Mouse (Mus musculus) CD4-positive, CD25-positive, alpha-beta regulatory T cell, adult 9 weeks (primary cell): ENCODE measurements around the gene Gm6592. TPM values are rescaled to one million over a fixed set of nuclear protein-coding genes. Genes with fewer than 3 reads are reported as not detected.

Experiments
- polyA plus RNA-seq: library from polyadenylated mRNA; unstranded; fragments of 100-300 nt; shearing (Covaris generic); gene quantifications from one replicate; pipeline ENCODE4 v1.2.1, GENCODE M21; 2017

Gene Gm6592
- polyA plus RNA-seq = not detected

GRCm38 (mm10) chrX:8843694-8844093 is at the start of gene Gm6592:
Gm6592 (plus strand) TSS chrX:8843994.

GRCm38 (mm10) chrX:8803391-8803790 is 40.4 kb upstream of the Gm6592 start, which contains the start of gene Ssxb5:
Ssxb5 (plus strand) TSS chrX:8803691.

DNA sequence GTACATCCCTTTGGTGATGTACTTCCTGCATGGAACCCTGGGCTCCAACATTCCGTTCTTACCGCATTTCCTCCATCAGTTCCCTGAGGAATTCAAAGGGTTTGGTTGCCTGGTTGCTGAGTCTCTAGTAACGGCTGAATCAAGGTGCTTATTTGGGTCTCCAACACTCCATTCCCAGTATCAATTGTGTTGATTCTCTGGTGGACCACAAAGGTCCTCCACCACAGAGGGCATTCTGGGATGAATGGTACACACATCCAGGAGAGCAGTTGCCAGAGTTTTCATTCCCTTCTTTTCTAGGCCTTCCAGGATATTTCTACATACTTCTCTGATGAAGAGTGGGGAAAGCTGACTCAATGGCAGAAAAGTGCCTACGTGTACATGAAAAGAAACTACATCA is 30.2 kb downstream of the Gm6592 start, which contains the start of gene Gm5751:
Gene Gm5751, plus strand, starts transcription at position 301 of the 400 bp plus-strand sequence.

DNA sequence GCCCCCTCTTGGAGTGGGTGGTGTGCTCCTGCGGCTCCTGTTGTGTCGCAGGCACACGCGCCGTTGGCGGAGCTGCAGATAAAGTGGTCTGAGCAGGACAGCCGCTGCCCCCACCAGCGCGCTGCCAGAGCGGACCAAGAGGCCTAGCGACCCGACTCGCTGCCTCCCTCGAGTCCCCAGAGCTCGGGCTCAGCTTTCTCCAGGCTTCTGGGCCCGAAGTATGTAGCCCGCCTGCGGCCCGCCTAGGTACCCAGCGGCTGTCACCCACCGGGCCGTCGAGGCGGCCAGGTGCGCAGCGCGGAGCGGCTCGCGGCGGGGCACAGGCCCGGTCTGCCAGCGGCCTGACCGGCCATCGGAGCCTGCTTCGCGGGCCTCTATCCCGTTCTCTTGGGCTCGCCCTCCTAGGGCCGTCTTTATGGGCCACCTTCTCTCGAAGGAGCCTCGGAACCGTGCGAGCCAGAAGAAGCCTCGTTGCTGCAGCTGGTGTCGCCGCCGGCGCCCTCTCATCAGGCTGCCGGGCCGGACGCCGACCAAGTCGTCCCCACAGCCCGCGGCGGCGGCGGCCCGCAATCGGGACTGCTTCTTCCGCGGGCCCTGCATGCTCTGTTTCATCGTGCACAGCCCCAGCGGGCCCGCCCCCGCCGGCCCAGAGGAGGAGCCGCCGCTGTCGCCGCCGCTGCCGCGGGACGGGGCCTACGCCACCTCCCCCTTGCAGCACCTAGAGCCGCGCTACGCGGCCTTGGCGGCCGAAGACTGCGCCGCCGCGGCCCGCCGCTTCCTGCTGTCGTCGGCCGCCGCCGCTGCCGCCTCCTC is 48.8 kb downstream of the Gm6592 start, which contains the start of gene B630019K06Rik:
Gene B630019K06Rik, plus strand, starts transcription at position 40 of the 813 bp plus-strand sequence.

Other genes with a start within 250 kb of the Gm6592 start
- not detected for gene Ssxb8, start 153.2 kb upstream of the Gm6592 start, polyA plus RNA-seq
- gene Ssx9, start 95.6 kb upstream of the Gm6592 start, polyA plus RNA-seq = not detected
- not detected for gene Ssxb5, start 40.3 kb upstream of the Gm6592 start, polyA plus RNA-seq
- gene Gm5751, start 30.3 kb downstream of the Gm6592 start, polyA plus RNA-seq = not detected
- gene B630019K06Rik, start 48.4 kb downstream of the Gm6592 start, polyA plus RNA-seq = 0.10 TPM
- not detected for gene Fthl17b, start 119.0 kb downstream of the Gm6592 start, polyA plus RNA-seq
- gene Fthl17c, start 132.6 kb downstream of the Gm6592 start, polyA plus RNA-seq = not detected
- not detected for gene Fthl17d, start 142.8 kb downstream of the Gm6592 start, polyA plus RNA-seq
- gene Fthl17e, start 189.5 kb downstream of the Gm6592 start, polyA plus RNA-seq = not detected
- gene Fthl17f, start 219.0 kb downstream of the Gm6592 start, polyA plus RNA-seq = not detected